Mouse (Mus musculus) C2C12 (cell line): ENCODE results near the gene Gatad2a.

Experiments used
- CEBPB ChIP-seq: IDR thresholded peaks from one replicate; pipeline ENCODE4 v1.6.1; 2011; ENCODE audit warnings: low read depth, mild to moderate bottlenecking, control low read depth, moderate library complexity
- CTCF ChIP-seq: IDR thresholded peaks from one replicate; pipeline ENCODE4 v1.5.1; 2011; ENCODE audit not compliant: control insufficient read depth, insufficient read depth, insufficient read length
- FOSL1 ChIP-seq: IDR thresholded peaks from one replicate; pipeline ENCODE4 v1.8.0; 2011; ENCODE audit warnings: mild to moderate bottlenecking, low read length; ENCODE audit not compliant: poor library complexity, insufficient read depth, severe bottlenecking
- MAX ChIP-seq: IDR thresholded peaks from one replicate; pipeline ENCODE4 v1.6.1; 2011; ENCODE audit warnings: mild to moderate bottlenecking, control low read depth
- MYOD1 ChIP-seq: IDR thresholded peaks from one replicate; pipeline ENCODE4 v1.6.1; 2011; ENCODE audit warnings: low read depth; ENCODE audit not compliant: control insufficient read depth, insufficient read length
- MYOG ChIP-seq: IDR thresholded peaks from one replicate; pipeline ENCODE4 v1.6.1; 2011; ENCODE audit not compliant: control insufficient read depth, insufficient read length; ENCODE audit errors: extremely low read depth
- USF1 ChIP-seq: IDR thresholded peaks from one replicate; pipeline ENCODE4 v1.6.1; 2011; ENCODE audit warnings: low read depth, mild to moderate bottlenecking, control low read depth, moderate library complexity

DNA sequence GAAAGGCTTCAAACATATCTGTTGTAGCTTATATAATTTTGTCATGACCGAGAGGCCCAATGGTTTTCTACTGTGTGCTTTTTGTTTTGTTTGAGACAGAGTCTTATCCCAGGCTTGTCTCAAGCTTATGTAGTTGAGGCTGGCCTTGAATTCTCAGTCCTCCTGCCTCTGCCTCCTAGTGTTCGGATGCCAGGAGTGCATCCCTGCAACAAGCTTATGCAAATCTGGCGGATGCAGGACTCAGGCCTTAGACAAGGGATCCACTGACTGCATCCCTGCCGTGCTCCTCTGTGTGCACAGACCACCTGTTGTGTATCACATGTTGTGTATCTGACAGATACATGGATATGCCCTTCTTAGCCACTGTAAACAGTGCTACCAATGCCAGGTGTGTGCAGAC lies 135.4 kb downstream of the Gatad2a start:
- TF ChIP-seq CEBPB, result no peak
- TF ChIP-seq CTCF, result no peak
- TF ChIP-seq USF1, result no peak
- no peak for TF ChIP-seq MYOG
- no peak for TF ChIP-seq MAX
- no peak for TF ChIP-seq MYOD1
- TF ChIP-seq FOSL1, result no peak
